Mouse (Mus musculus): ENCODE data around the gene Upb1.

The Upb1 gene

GRCm38 (mm10) chr10:75428049-75429003 is 27.4 kb downstream of the Upb1 start:
- DNase-seq (ENCODE audit: low read depth), result no peak

GRCm38 (mm10) chr10:75429004-75429380 is 28.1 kb downstream of the Upb1 start:
- DNase-seq (ENCODE audit: low read depth), result no peak

- no peak for DNase-seq (ENCODE audit: low read depth)
These were observed 28.7 kb downstream of the Upb1 start for GRCm38 (mm10) chr10:75429522-75430146.

- DNase-seq (ENCODE audit: low read depth), result no peak
These were observed 29.2 kb downstream of the Upb1 start for GRCm38 (mm10) chr10:75430147-75430537.

GRCm38 (mm10) chr10:75430633-75431032 is 29.7 kb downstream of the Upb1 start:
- DNase-seq (ENCODE audit: low read depth), result no peak

GRCm38 (mm10) chr10:75436604-75437217 is 35.8 kb downstream of the Upb1 start:
- peak; percentile 62 for DNase-seq (ENCODE audit: low read depth)

GRCm38 (mm10) chr10:75437284-75437683 is 36.4 kb downstream of the Upb1 start:
- no peak for DNase-seq (ENCODE audit: low read depth)

- no peak for DNase-seq (ENCODE audit: low read depth)
These were observed 37.4 kb downstream of the Upb1 start for GRCm38 (mm10) chr10:75438132-75438810.

- peak; percentile 24 for DNase-seq (ENCODE audit: low read depth)
These were observed 38.4 kb downstream of the Upb1 start for GRCm38 (mm10) chr10:75439211-75439811.

- DNase-seq (ENCODE audit: low read depth), result no peak
These were observed 39.8 kb downstream of the Upb1 start for GRCm38 (mm10) chr10:75440756-75441155.

GRCm38 (mm10) chr10:75441800-75442199 is 40.9 kb downstream of the Upb1 start:
- DNase-seq (ENCODE audit: low read depth), result no peak

- no peak for DNase-seq (ENCODE audit: low read depth)
These were observed 42.1 kb downstream of the Upb1 start for GRCm38 (mm10) chr10:75443017-75443416.

- DNase-seq (ENCODE audit: low read depth), result no peak
These were observed 43.4 kb downstream of the Upb1 start for GRCm38 (mm10) chr10:75444111-75444826.

- DNase-seq (ENCODE audit: low read depth), result no peak
These were observed 44.1 kb downstream of the Upb1 start for GRCm38 (mm10) chr10:75445030-75445429.

- DNase-seq (ENCODE audit: low read depth), result no peak
These were observed 45.7 kb downstream of the Upb1 start for GRCm38 (mm10) chr10:75446501-75447083.

- DNase-seq (ENCODE audit: low read depth), result no peak
These were observed 46.6 kb downstream of the Upb1 start for GRCm38 (mm10) chr10:75447489-75447888.

- DNase-seq (ENCODE audit: low read depth), result no peak
These were observed 48.0 kb downstream of the Upb1 start for GRCm38 (mm10) chr10:75448806-75449420.

GRCm38 (mm10) chr10:75450331-75450730 is 49.4 kb downstream of the Upb1 start:
- DNase-seq (ENCODE audit: low read depth), result no peak

GRCm38 (mm10) chr10:75451036-75451786 is 50.3 kb downstream of the Upb1 start:
- DNase-seq (ENCODE audit: low read depth), result no peak
